Mouse (Mus musculus): ENCODE measurements at regions not wholly inside any gene's neighbourhood (a gene's known extent, or its start where the extent isn't known, plus 50 kb on each side); places are given as distances from the start of the nearest gene placed in this dataset.
"Not testable (repeated sequence)": the region's sequence is repeated elsewhere in the genome, so short reads cannot be mapped to it uniquely, and the experiment has no call there.

DNA sequence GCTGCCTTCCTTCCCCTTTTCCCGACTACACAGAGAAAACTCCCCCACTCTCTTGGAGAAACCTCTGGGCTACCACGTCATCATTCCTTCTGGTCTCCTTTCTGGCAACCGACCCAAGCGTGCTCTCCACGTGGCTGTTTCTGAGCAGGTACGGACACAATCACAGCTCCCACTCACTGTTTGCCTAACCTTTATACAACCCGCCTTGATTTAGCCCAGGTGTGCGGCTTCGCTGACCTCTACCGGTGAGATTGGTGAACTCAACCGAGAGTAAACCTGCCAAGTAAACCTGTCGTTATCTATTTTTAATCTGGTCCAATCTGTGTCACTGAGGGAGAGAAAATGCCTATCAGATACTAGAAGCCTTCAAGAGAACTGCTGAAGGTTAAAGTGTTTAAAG, 142.7 kb upstream of the Gnai1 start:
- DNase-seq = no peak

DNA sequence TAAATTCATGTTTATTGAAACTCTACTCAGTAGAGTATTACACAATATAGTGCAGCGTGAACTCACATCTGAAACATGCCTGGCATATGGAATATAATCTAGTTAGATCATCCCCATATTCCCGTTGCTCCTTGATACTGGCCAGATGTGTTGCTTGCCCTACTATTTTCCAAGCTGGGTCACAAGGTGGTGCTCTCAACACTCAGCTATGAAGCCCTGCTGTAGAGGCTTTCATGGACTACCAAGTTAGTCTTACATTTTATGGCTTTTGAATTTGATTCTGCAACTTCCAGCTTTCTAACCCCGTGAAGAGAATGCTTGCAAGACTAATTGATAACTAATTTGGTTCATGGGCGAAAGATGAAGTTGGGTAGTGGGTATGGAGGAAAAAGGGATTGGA, 134.2 kb upstream of the Gnai1 start:
- no peak for DNase-seq

DNA sequence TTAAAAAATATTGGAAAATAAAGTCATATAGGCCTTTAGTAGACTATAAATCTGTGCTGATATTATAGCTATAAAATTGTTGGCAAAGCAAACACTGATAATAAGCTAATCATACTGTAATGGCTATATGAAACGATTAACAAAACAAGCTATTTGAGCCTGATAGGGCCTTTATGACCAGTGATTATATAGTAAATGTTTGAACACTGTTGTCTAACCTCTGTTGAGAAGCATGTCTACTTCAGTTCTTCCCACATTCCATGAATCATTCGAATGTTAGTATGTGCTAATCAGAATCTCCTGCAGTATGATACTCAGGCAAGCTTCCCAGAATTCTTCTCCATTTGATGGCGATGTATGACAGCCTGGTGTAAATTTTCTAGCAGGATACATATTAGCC, 129.6 kb upstream of the Gnai1 start:
- DNase-seq = no peak

DNA sequence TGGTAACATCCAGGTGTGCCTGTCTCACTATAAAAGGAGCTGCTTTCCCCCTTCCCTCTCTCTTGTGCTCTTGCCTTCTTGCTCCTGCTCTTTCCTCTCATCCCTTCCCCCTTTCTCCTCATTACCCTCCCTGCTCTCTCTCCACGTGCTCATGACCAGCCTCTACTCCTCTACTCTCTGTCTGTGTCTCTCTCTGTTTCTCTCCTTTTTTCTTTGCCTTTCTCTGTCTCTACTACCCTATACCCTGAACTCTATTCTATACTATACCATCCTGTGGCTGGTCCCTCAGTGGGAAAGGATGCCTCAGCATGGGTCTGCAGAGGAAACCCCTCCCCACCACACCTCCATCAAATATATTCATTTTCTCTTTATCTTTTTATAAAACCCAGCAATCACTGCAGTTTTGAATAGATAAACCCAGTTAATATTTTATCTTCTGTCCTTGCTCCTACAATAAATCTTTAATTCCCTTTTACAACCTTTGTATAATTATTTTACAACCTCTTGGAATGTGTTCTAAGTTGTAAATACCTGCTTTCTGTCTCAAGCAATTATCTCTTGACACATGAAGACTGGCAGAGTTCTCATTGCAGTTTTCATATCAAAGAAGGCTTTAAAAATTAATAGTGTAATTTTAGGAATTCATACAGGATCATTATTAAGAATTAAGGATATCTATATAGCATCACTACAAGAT, 127.1 kb upstream of the Gnai1 start:
- DNase-seq = no peak

DNA sequence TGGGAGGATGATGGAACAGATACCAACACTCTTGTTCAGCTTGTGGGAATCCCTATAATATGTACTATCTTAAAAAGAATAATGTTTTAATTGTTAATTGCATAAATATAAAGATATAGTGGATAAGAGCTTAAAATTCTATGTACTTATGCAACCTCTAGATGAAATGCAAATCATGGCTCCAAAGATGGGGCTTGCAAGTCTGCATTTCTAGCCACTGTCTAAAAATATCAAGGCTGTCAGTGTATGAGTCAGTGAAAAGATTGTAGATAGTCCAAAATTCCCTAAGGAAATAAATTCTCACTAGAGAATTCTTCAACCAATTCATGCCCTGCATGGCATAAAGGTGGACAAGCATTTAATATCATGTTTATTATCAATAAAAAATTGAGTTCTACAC, 124.2 kb upstream of the Gnai1 start:
- no peak for DNase-seq

DNA sequence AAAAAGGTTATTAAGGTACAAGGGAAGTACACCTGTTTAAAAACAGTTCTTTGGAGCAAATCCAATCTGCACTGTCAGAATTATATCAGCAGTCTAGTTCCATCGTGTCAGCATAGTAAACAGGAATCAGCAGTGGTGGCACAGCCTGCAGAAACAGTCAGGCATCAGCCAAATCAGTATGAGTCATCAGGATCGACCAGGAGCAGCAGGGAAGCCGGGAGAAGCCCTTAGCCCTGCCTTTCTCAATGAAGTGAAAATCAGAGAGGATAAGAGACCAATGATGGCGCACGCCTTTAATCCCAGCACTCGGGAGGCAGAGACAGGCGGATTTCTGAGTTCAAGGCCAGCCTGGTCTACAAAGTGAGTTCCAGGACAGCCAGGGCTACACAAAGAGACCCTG, 118.3 kb upstream of the Gnai1 start:
- no peak for DNase-seq

DNA sequence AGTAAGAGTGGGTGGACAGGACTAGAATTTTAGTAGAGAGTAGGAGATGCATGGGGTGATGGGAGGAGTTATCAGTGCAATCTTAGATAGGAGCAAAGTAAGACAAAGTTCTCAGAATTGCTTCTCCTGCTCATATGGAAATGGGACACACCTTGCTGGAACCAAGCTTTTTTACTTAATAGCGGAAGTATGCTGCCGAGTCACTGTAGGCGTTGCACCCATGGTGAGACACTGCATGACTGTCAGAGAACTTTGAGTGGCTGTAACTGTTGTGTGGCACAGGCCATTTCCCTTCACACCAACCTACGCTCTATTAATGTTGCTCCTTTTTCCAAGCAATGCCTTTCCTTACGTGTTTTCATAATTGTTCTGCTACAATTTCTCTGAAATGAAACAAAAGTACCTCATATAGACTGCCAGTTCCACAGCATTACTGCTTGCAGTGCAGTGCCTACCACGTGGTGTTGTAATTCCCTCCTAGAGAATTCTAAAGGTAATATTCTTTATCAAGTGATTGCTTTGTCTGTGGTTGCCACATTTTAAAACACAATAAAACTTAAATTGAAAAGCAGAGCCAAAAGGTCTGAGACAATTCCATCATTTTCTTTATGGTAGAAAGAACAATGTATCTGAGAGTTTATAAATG, 117.3 kb upstream of the Gnai1 start:
- no peak for DNase-seq

DNA sequence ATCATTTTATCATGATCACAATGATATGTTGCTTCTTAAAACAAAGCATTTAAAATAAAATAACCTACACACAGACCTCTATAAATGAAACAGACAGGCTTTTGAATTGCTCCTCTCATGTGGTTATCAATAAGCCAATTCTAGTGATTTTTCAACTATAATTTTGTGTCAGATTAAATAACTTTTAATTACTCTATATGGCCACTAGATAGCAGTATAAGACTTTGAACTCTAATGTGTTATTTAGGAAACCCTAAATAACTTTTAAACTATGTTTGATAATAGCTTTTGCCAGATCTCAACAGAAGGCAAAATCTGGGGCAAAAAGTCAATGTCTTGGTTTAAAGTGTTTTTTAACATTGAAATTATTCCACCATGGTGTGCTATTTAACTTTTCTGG, 112.0 kb upstream of the Gnai1 start:
- DNase-seq = no peak

DNA sequence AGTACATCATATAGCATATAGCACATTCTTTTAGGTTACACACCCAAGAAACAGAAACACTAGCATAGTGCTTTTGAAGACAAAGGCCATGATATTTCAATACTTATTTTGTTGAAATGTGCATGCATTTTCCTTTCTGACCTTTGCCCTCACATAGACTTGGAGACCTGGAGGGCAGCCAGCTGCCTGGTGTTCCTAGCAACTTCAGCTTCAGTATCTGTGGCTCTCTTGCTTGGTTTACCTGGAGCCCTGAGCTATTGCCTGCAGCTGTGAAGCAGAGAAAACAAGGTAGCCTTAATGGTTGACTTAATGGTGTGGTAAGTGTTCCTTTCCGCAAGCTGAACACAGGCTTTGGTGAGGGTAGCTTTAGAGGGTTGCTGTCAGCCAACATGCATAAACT, 97.6 kb upstream of the Gnai1 start:
- no peak for DNase-seq

DNA sequence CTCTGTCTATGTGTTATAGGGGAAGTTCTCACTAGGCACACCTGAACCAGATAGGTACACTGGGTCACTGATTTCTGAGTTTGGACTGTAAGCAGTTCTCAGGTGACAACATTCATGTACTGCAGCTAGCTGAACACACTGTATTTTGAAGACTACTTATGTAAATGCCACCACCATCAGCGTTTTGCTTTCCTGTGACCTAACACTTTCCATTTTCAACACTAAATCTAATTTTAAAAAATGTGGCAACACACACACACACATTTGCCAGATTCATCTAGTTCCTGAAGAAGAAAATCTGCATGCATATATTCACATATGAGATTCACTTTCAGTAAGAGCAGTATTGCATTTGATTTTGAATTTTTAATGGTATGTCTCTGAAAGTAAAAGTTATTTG, 96.0 kb upstream of the Gnai1 start:
- no peak for DNase-seq

DNA sequence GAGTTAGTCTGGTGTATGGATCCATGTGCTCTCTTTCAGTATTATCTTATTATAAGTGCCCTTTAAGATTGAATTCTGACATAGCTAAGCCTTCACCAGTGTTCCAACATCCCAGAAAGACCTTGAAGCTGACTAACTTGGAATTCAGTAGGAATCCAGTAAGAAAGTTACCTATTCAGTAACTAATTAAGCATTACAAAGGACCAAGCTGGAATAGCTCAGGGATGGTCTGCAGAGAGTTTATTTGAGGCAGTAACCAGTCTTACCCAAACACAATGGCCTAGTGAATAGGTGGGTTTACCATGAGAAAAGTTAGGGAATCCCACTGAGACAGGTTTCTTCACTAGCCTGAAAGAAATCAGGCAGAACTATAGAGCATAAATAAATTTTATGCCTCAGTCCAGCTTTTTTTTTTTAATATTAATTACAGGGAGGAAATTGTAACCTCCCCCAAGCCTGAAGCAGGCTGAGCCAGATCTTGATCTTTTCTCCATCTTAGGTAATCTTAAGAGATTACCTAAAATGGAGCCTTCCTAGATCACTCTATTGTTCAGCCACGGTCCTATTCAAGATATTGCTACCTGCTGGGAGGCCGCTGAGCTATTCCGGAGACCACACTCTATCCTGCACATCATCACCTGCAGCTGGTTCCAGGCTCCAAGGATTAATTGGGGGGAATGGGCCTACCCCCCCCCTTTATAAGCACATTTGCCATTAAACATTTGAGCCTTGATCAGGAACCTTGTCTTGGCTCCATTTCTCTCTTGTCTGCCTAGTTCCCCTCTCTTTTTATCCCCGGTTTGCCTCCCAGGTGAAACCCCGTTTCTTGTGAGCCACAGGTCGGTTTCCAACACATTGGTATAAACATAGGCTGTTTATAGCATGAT, 93.0 kb upstream of the Gnai1 start:
- DNase-seq = not testable (repeated sequence)

DNA sequence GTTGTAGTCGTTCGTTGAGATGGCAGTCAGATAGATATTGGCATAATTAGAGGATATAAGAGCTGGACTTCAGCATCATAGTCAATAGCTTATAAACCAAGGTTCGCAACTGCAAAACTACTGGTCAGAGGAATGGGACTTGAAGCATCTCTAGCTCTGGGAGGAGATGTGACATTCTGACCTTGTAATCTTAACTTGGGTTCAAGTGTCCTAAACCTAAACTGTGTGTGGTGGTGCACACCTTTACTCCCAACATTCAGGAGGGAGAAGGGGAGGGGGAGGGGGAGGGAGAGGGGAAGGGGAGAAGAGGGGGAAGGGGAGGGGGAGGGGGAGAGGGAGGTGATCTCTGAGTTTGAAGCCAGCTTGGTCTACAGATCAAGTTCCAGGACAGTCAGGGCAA, 89.1 kb upstream of the Gnai1 start:
- DNase-seq = no peak

DNA sequence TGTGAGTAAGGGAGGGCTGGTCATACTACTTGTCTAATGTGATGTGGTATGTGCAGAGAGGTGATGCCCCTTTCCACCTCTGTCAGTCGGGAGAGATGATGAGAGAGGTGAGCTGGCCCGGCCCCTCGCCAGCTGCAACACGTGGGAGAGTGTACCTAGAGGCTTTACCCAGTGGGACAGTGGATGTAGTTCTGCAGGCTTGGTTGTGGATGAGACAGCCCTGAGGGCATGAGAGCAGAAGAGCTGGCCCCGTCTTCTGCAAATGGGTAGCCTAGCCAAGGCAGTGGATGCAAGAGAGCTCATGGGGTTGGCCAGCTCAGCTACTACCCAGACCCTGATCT, 88.1 kb upstream of the Gnai1 start:
- DNase-seq = no peak

DNA sequence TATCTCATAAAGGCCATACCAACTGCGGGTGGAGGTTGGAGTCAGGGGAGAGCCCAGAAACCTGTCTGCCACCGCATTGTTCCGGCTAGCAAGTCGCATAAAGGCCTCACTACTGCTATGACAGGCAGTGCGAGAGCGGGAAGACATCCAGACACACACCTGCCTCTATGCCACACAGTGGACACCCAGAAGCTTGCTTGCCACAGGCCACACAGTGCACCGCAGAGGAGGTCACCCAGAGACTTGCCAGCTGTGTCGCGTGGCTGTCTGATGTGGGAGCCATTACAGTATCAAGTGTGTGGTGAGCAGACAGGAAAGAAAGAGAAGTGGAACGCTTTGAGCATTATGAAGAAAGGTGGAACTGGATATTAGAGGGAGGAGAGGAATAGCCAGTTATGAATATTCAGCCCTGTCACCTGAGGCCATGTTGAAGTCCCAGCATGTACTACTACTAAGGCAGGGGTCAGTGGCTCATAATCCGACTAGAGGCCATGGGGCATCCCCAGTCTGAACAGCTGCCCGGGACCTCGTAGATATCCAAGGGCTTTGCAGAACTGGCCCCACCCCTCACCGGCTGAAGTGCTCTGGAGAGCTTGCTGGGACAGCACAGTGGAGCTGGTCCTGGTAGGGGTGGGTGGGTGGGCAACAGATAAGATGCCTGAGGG, 87.6 kb upstream of the Gnai1 start:
- DNase-seq = no peak

DNA sequence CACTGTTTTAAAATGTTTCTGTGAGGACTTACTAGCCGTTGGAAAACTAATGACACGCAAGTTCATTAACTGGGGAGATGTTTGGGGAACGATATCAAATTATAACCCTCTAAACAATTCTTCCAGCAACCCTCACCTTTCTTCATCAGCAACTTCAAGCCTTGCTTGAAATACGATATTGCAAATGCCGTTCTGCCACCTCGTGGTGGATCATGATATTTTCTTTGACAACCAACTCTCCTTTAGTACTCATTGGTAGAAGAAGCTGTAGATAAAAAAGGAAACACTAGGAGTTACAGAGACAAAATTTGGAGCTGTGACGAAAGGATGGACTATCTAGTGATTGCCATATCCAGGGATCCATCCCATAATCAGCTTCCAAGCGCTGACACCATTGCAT, 85.8 kb upstream of the Gnai1 start:
- DNase-seq = peak; percentile 46

DNA sequence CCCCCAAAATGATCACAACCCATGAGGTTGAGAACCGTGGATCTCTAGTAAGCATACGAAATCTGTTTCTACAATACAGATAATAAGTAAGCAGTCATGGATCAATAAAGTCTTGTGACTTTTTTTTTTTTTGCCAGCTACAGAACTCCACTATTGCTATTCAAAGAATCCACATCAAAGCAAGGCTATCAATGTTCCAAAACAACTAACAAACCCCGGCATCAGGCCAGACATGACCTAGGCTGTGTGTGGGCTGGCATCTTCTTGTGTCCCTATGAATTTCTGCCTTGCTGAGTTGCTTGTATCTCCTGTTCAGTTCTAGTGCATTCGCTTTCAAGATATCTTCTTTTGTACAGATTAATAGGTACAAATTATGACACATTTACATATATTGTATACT, 79.8 kb upstream of the Gnai1 start:
- DNase-seq = no peak

DNA sequence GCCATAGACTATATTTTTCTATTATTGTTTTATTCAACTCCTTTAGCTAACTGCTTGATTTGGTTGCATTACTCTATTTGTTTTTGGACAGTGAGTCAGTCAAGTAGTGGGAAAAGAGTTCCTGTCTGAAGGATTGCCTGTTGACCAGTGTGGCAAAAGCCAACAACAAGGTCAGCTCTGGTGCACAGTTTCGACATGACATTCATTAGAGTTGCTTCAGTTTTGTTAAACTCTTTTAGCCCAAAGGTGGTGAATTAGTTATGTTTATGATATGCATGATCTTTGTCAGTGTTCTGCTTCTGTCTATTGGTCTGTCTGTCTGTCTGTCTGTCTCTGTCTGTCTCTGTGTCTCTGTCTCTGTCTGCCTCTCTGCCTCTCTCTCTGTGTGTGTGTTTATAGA, 79.1 kb upstream of the Gnai1 start:
- DNase-seq = no peak

DNA sequence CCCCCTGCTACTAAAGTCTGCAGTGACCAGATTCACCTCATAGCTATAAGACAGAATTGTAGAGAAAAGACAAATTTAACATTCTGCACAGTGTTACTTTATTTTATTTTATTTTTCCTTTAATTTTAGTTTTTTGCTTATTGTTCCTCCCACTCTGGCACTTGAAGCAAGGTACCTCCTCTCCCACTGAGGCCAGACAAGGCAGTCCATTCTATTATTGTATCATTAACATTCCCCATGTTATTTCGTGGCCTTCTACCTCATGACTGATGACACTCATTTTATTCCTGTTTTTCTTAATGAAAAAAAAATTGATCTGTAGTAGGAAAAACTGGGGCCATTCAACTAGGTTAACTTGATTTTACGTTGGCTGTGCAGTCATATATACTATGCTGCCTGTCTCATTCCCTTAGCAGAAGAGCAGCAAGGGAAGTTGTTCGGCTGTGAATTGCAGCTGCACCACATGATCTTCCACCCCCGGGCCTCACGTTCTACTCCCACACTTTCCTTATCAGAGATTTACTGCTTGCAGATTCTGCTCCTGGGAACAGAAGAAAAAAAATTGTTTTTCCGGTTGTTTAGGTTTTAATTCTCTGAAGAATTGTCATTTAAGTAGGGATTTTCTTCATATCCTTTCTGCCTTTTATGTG, 76.1 kb upstream of the Gnai1 start:
- no peak for DNase-seq

DNA sequence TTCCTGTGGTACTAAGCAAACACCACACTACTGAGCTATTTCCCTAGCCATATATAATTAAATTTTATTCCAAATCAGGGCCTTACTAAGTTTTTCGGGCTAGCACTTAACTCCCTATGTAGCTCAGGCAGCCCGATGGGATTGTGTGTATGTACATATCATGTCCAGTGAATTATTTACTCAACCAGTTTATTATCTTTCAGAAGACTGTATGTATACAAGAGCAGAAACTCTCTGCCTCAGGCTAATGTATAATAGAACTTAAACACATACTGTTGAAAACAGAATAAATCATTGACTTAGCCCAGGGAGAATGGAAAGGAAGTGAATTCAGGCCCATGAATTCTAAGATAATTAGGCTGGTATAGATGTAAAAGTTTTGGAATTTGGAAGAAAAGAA, 74.1 kb upstream of the Gnai1 start:
- DNase-seq = no peak

DNA sequence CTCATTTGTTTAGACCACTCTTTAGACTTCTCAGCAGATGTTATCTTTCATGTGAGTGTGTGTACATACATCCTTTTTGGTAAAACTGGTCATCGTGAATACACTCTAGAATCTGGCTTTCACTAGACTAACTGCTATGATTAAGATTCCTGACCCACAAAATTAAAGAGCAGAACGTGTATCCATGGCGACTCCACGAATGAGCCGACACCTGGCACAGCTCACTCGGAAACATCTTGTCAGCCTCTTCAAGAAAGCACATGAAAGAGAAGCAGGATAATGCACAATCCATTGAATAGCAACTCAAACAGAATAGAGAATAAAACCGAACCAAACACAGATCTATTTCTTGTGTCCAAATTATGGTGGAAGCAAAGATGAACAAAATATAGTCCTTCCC, 73.1 kb upstream of the Gnai1 start:
- no peak for DNase-seq

DNA sequence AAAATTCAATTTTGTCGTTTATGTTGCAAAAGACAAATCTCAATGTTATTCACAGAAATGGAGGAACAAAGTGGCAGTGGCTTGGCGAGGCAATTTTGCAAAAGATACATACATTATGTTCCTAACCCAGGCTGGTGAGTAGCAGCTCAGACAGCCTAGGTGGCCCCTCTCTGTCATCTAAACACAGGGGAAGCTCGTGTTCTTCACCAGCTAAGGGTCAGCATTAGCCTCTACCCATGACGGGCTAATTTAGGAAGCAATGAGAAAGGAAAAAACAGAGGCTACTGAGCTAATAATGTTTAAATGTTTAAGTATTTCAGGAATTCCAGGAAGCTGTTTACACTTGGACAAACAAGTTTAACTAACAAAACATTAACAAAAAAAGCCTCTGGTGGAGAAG, 64.9 kb upstream of the Gnai1 start:
- no peak for DNase-seq

DNA sequence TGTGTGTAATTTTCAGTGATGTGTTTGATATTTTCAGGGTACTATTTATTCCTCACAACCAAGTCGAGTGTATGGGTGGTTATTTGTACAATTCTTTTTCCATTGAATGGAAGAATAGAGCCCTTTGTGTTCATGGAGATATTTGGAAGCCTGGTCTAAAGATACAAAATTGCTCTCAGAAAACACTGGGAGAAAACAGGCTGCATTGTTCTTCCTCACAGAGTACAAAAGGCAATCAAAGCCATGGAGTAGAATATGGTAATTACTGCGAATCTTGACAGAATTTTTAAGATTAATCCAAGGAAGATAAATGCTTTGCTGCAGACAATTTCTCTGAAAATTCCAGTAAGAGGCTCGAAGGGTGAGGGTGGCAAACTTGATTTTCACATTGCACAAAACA, 54.7 kb upstream of the Gnai1 start:
- DNase-seq = no peak
